Comparison of ENCODE assay signal across 8 mouse cellular contexts in genomic region chr14:122079428-122079827, GRCm38 (mm10). TPM values are rescaled to one million over a fixed set of nuclear protein-coding genes. Genes with fewer than 3 reads are reported as not detected.
DNase-seq lines count a peak whose midpoint lies in the region; ATAC-seq and TF ChIP-seq lines count a peak whose summit lies in the region.

No protein-coding gene starts in this region.

- DNase-seq in layer of hippocampus, adult 18-20 months (ENCODE audit: low spot score in 2 of 2), result peak; percentile 7 to 58
- no peak for DNase-seq in layer of hippocampus, adult 9-11 months
- peak; percentile 70 for DNase-seq in NIH3T3 (ENCODE audit: low read depth)
- DNase-seq in cerebellum, adult 9-10 months, result peak; percentile 46
- DNase-seq in heart, postnatal 4 days, result peak; percentile 72
- peak; percentile 58 for DNase-seq in lung, adult 2 months
- peak; percentile 66 to 76 for DNase-seq in spleen, postnatal 36 days (ENCODE audit: low spot score in 2 of 2)

- no peaks in the 10 kb centered on the region for H3K4me1 ChIP-seq in lung, adult 2 months (ENCODE audit: control insufficient read depth, insufficient read depth, low read length)

- TF ChIP-seq CTCF in lung, adult 2 months (IDR thresholded peaks at IDR 0.05; ENCODE audit: insufficient read depth, low read length), result peak; percentile 57

- no peak for TF ChIP-seq POLR2A in lung, adult 2 months (IDR thresholded peaks at IDR 0.05; ENCODE audit: borderline replicate concordance, extremely low read depth, low read depth, low read length)

- no peak overlapping the region for H3K4me3 ChIP-seq in lung, adult 2 months (replicated peaks; ENCODE audit: extremely low read depth, low read depth, low read length)

- 44% methylated on average over 6 of the region's 6 CpGs for WGBS in lung, adult 2 months

- ATAC-seq in erythroid progenitor cell, adult 5-6 weeks (replicated peaks; ENCODE audit: low FRiP score, poor library complexity, severe bottlenecking), result no peak

RNA-seq across cellular contexts. Expression of gene Tm9sf2, which starts 27.4 kb away (rescaled TPM):
- 100 to 1,000 TPM; 104 to 106 TPM for total RNA-seq in layer of hippocampus, adult 18-20 months (2021)
- 10 to 100 TPM; 98.4 to 99.8 TPM for total RNA-seq in heart, postnatal 4 days (2021)
- 188 and 246 TPM in 2 replicates for polyA plus RNA-seq in lung, adult 2 months (2012; rRNA removed)
- 45.8 and 62.5 TPM in 2 replicates for total RNA-seq in erythroid progenitor cell, adult 5-6 weeks (2015; ENCODE audit: low replicate concordance)
- total RNA-seq in erythroid progenitor cell, adult 5-6 weeks (2017; ENCODE audit: low replicate concordance), result 45.1 and 53.8 TPM in 2 replicates

RNA-seq across cellular contexts. Expression of gene Timm8a2, which starts 45.0 kb away (rescaled TPM):
- not detected for total RNA-seq in layer of hippocampus, adult 18-20 months (2021)
- not detected for total RNA-seq in heart, postnatal 4 days (2021)
- polyA plus RNA-seq in lung, adult 2 months (2012; rRNA removed), result not detected in 2 replicates
- total RNA-seq in erythroid progenitor cell, adult 5-6 weeks (2015; ENCODE audit: low replicate concordance), result not detected in 2 replicates
- not detected in 2 replicates for total RNA-seq in erythroid progenitor cell, adult 5-6 weeks (2017; ENCODE audit: low replicate concordance)
